Mouse (Mus musculus): ENCODE results near the gene Mdga1. TPM values are rescaled to one million over a fixed set of nuclear protein-coding genes. Genes with fewer than 3 reads are reported as not detected.

The Mdga1 gene
- polyA plus RNA-seq, 1 experiment from 2014 or later = 14.3 TPM

DNA sequence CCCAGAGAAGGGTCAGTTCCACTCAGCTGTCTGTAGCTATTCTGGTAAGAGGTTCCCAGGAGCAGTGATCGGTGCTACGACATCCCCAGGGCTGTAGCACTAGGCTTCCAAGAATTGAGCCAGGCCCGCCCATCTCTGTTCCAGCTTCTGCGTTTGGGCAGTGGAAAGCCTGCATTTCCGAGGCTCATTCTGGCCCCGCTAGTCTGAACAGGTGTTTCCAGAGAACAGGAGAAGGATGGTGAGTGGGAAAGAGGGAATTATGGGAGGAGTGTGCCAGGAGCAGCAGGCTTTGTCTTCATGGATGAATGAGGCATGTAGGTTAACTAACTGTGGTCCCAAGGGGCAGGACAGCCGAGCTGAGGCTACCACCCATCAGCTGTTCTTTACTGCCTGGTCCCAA, 140.8 kb downstream of the Mdga1 start:
- no peak for ATAC-seq
- H3K27ac ChIP-seq (ENCODE audit: low read length) = no peak overlapping the region
- no peaks in the 10 kb centered on the region for H3K27me3 ChIP-seq (ENCODE audit: control insufficient read depth, insufficient read depth, low read depth, low read length)
- H3K4me3 ChIP-seq (ENCODE audit: low read depth, low read length) = no peak overlapping the region
- no peaks in the 10 kb centered on the region for H3K4me1 ChIP-seq (ENCODE audit: control insufficient read depth, insufficient read depth, low read length)
- no peak overlapping the region for H3K9ac ChIP-seq (ENCODE audit: low read depth, low read length)
- no peaks in the 10 kb centered on the region for H3K36me3 ChIP-seq (ENCODE audit: control insufficient read depth, insufficient read depth, low read length)
- H3K4me2 ChIP-seq (ENCODE audit: low read length) = no peak overlapping the region
- 82% methylated on average over 7 of the region's 7 CpGs for WGBS
- H3K9me3 ChIP-seq (replicated peaks; ENCODE audit: control insufficient read depth, low read length, poor library complexity, severe bottlenecking) = no peaks in the 10 kb centered on the region

DNA sequence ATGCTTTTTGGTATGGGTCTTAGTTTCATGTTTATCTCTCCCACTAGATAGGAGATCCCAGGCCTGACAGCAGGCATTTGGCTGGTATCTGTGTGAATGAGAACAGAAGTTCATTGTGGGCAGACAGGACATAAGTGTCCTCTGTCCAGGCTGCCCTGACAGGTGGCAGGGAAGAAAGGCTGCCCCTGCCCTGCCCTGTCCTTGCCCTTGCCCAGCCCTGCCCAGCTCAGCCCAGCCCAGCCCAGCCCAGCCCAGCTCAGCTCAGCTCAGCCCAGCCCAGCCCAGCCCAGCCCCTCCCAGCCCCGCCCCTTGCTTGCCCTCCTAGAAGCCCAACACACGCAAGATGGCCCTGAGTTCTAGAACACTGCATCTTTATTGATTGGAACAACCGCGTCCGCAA, 142.3 kb downstream of the Mdga1 start:
- H3K4me1 ChIP-seq (ENCODE audit: control insufficient read depth, insufficient read depth, low read length) = no peaks in the 10 kb centered on the region
- 75% methylated on average over 5 of the region's 5 CpGs for WGBS
- H3K27me3 ChIP-seq (ENCODE audit: control insufficient read depth, insufficient read depth, low read depth, low read length) = no peaks in the 10 kb centered on the region
- H3K36me3 ChIP-seq (ENCODE audit: control insufficient read depth, insufficient read depth, low read length) = no peaks in the 10 kb centered on the region
- H3K9me3 ChIP-seq (replicated peaks; ENCODE audit: control insufficient read depth, low read length, poor library complexity, severe bottlenecking) = no peaks in the 10 kb centered on the region
- no peak overlapping the region for H3K9ac ChIP-seq (ENCODE audit: low read depth, low read length)
- no peak for ATAC-seq
- H3K4me3 ChIP-seq (ENCODE audit: low read depth, low read length) = no peak overlapping the region
- no peak overlapping the region for H3K27ac ChIP-seq (ENCODE audit: low read length)
- H3K4me2 ChIP-seq (ENCODE audit: low read length) = no peak overlapping the region

DNA sequence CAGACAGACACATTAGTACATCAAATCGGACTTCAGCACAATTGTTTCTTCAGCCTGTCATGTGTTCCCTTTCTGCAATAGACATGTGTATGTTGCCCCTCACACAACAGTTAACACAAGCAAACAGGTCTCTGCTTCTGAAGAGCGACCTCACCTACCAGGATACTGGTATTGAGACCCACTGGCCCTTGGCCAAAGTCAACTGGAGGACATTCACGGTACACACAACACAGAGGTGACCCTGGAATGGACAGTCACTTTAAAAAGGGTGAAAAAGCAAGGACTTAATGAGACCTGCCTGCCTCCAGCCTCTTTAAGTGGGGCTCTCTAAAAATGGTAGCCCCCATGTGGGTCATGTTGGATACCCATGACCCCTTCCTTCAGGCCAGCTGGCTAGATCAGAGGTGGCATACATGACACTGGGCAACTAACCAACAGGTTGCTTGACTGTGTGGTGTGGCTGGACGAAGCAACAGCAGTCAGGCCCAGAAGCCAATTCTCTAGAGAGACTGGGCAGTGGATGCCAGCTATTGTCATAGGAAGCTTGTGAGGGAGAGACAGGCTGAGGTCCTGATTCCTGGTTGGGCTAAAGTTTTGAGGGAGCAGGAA, 145.3 kb downstream of the Mdga1 start:
- H3K4me1 ChIP-seq (ENCODE audit: control insufficient read depth, insufficient read depth, low read length) = no peaks in the 10 kb centered on the region
- H3K36me3 ChIP-seq (ENCODE audit: control insufficient read depth, insufficient read depth, low read length) = no peaks in the 10 kb centered on the region
- no peak overlapping the region for H3K9ac ChIP-seq (ENCODE audit: low read depth, low read length)
- 90% methylated on average over 4 of the region's 4 CpGs for WGBS
- no peak overlapping the region for H3K4me3 ChIP-seq (ENCODE audit: low read depth, low read length)
- no peak overlapping the region for H3K4me2 ChIP-seq (ENCODE audit: low read length)
- H3K9me3 ChIP-seq (replicated peaks; ENCODE audit: control insufficient read depth, low read length, poor library complexity, severe bottlenecking) = no peaks in the 10 kb centered on the region
- no peak for ATAC-seq
- H3K27me3 ChIP-seq (ENCODE audit: control insufficient read depth, insufficient read depth, low read depth, low read length) = no peaks in the 10 kb centered on the region
- H3K27ac ChIP-seq (ENCODE audit: low read length) = no peak overlapping the region

DNA sequence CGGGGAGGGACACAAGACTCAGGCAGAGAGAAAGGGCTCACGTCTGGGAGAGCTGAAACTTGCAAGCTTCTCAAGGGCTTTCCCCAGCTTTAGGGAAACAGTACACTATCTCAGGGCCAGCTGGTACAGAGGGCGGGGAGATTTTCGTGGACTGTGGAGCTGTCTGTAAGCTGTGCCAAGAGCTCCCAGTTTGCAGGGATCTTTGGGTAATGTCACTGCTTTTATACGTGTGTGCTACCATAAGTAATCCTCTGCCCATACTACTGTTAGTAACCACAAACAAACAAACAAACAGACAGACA, 145.7 kb downstream of the Mdga1 start:
- H3K27me3 ChIP-seq (ENCODE audit: control insufficient read depth, insufficient read depth, low read depth, low read length) = no peaks in the 10 kb centered on the region
- 67% methylated on average over 5 of the region's 5 CpGs for WGBS
- no peaks in the 10 kb centered on the region for H3K4me1 ChIP-seq (ENCODE audit: control insufficient read depth, insufficient read depth, low read length)
- H3K36me3 ChIP-seq (ENCODE audit: control insufficient read depth, insufficient read depth, low read length) = no peaks in the 10 kb centered on the region
- no peak for ATAC-seq
- H3K9ac ChIP-seq (ENCODE audit: low read depth, low read length) = no peak overlapping the region
- H3K9me3 ChIP-seq (replicated peaks; ENCODE audit: control insufficient read depth, low read length, poor library complexity, severe bottlenecking) = no peaks in the 10 kb centered on the region
- no peak overlapping the region for H3K4me2 ChIP-seq (ENCODE audit: low read length)
- H3K4me3 ChIP-seq (ENCODE audit: low read depth, low read length) = no peak overlapping the region
- no peak overlapping the region for H3K27ac ChIP-seq (ENCODE audit: low read length)

DNA sequence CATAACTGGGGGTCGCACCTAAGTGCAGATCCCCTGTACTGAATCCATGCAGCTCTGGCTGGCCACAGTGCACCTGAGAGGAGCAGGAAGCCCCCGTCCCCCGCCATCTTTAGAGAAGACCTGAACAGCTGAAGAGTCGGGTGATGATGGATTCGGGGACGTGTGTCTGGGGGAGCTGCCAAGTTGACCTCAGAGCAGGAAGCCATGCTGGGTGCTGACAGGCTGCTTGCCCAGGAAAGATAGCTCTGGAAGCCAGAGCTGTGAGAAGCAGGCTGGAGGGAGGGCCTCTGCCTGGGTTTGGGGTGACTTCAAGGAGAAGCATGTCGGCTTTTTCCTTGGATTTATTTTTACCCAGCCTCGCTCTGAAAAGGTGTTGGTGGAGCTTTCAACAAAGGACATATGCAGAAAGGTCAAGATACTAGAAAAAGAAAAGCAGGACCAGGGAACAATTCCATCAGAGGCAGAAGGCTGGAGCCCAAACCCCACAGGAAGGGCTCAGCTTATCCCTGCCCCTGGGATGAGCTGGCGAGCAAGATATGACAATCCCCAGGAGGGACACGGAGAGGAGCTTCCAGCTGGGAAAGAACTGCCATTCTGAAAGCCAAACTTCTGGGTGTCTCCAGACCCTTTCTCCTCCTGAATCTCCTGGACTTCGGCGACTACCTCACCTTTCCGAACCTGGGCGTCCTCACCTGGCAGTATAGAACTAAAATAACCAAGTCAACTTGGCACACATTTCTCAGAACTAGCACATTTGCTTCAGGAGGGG, 146.3 kb downstream of the Mdga1 start:
- no peak overlapping the region for H3K9ac ChIP-seq (ENCODE audit: low read depth, low read length)
- H3K9me3 ChIP-seq (replicated peaks; ENCODE audit: control insufficient read depth, low read length, poor library complexity, severe bottlenecking) = no peaks in the 10 kb centered on the region
- 73% methylated on average over 14 of the region's 14 CpGs for WGBS
- H3K36me3 ChIP-seq (ENCODE audit: control insufficient read depth, insufficient read depth, low read length) = no peaks in the 10 kb centered on the region
- no peaks in the 10 kb centered on the region for H3K27me3 ChIP-seq (ENCODE audit: control insufficient read depth, insufficient read depth, low read depth, low read length)
- H3K4me1 ChIP-seq (ENCODE audit: control insufficient read depth, insufficient read depth, low read length) = no peaks in the 10 kb centered on the region
- no peak overlapping the region for H3K4me3 ChIP-seq (ENCODE audit: low read depth, low read length)
- no peak for ATAC-seq
- H3K27ac ChIP-seq (ENCODE audit: low read length) = no peak overlapping the region
- H3K4me2 ChIP-seq (ENCODE audit: low read length) = no peak overlapping the region

DNA sequence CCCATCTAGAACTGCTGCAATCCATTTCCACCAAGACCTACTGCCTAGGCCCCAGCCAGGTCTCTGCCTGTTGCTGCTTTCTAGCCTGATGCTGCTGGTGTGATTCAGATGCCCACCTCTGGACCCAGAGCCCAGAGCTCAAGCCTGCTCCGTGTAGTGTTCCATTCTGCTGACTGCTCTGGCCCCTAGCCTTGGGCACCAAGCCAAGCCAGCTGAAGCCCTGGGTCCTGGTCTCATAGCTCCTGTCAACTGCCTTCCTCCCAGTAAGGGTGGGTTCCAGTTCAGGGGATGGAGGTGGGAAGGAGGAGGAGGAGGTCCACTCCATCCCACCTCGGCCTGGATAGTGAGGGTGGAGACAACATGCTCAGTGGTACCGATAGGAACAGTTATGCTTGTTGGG, 150.3 kb downstream of the Mdga1 start:
- Histone ChIP-seq H3K36me3 (ENCODE audit: control insufficient read depth, insufficient read depth, low read length) (no peaks in the 10 kb centered on the region), H3K4me1 (ENCODE audit: control insufficient read depth, insufficient read depth, low read length) (peaks cover 6% of the 10 kb centered on the region), H3K9ac (ENCODE audit: low read depth, low read length) (no peak overlapping the region), H3K27ac (ENCODE audit: low read length) (no peak overlapping the region), H3K4me2 (ENCODE audit: low read length) (no peak overlapping the region), H3K9me3 (replicated peaks; ENCODE audit: control insufficient read depth, low read length, poor library complexity, severe bottlenecking) (no peaks in the 10 kb centered on the region), H3K4me3 (ENCODE audit: low read depth, low read length) (no peak overlapping the region), H3K27me3 (ENCODE audit: control insufficient read depth, insufficient read depth, low read depth, low read length) (no peaks in the 10 kb centered on the region)
- 87% methylated on average over 3 of the region's 3 CpGs for WGBS
- no peak for ATAC-seq

DNA sequence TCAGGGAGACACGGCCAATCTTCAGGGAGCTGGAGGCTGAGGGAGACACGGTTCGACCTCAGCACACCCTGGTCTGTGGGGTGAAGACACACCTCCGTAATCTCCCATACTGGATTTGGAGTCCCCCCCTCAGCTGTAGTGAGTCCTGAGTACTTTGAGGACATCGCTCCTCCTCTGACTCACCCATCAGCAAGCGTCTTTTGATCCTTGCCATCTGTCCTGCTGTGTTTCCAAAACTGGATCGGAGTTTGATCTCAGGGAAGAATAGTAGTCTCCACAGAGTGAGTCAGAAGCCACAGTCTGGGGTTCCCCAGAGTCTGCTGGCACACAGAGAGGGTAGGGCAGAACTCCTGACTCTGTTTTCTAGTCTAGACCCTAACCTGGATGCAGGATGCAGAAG, 150.9 kb downstream of the Mdga1 start:
- Histone ChIP-seq H3K4me3 (ENCODE audit: low read depth, low read length) (no peak overlapping the region), H3K27me3 (ENCODE audit: control insufficient read depth, insufficient read depth, low read depth, low read length) (no peaks in the 10 kb centered on the region), H3K27ac (ENCODE audit: low read length) (no peak overlapping the region), H3K4me2 (ENCODE audit: low read length) (no peak overlapping the region), H3K4me1 (ENCODE audit: control insufficient read depth, insufficient read depth, low read length) (peaks cover 9% of the 10 kb centered on the region), H3K36me3 (ENCODE audit: control insufficient read depth, insufficient read depth, low read length) (no peaks in the 10 kb centered on the region), H3K9ac (ENCODE audit: low read depth, low read length) (no peak overlapping the region), H3K9me3 (replicated peaks; ENCODE audit: control insufficient read depth, low read length, poor library complexity, severe bottlenecking) (no peaks in the 10 kb centered on the region)
- ATAC-seq = no peak
- WGBS = 85% methylated on average over 7 of the region's 7 CpGs

DNA sequence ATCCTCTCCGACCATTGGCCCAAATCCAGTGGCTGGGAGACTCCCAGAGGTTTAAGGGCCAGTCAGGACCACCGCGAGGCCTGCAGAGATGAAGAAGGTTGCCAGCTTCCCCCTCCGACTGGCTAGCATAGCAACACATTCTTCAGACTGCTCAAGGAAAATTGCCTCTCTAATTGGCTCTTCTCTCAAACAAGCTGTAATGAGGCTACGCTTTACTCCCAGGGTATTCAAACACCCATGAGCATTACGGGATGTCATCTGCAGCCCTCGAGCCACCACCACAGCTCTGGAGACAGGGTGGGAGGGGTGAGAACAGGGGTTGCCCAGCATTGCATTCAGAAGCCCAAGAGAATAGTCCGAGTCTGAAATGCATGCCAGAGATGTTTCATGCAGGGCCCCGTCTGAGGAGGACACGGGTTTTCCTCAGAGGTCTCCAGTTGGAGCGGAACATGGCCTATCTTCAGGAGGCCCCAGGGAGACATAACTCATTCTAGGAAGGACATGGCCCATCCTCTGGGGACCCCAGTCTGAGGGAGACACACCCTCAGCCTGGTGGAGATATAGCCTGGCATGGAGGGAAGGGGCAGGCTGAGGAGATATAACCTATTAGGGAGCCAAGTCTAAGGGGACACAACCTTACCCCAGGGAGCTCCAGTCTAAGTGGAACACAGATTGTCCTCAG, 151.5 kb downstream of the Mdga1 start:
- H3K9ac ChIP-seq (ENCODE audit: low read depth, low read length) = no peak overlapping the region
- peaks cover 9% of the 10 kb centered on the region for H3K4me1 ChIP-seq (ENCODE audit: control insufficient read depth, insufficient read depth, low read length)
- H3K4me2 ChIP-seq (ENCODE audit: low read length) = no peak overlapping the region
- H3K4me3 ChIP-seq (ENCODE audit: low read depth, low read length) = no peak overlapping the region
- H3K27me3 ChIP-seq (ENCODE audit: control insufficient read depth, insufficient read depth, low read depth, low read length) = no peaks in the 10 kb centered on the region
- H3K27ac ChIP-seq (ENCODE audit: low read length) = no peak overlapping the region
- H3K36me3 ChIP-seq (ENCODE audit: control insufficient read depth, insufficient read depth, low read length) = no peaks in the 10 kb centered on the region
- no peaks in the 10 kb centered on the region for H3K9me3 ChIP-seq (replicated peaks; ENCODE audit: control insufficient read depth, low read length, poor library complexity, severe bottlenecking)
- 25% methylated on average over 11 of the region's 11 CpGs for WGBS
- peak; percentile 48; the same call in 1 of the 2 replicates for ATAC-seq

DNA sequence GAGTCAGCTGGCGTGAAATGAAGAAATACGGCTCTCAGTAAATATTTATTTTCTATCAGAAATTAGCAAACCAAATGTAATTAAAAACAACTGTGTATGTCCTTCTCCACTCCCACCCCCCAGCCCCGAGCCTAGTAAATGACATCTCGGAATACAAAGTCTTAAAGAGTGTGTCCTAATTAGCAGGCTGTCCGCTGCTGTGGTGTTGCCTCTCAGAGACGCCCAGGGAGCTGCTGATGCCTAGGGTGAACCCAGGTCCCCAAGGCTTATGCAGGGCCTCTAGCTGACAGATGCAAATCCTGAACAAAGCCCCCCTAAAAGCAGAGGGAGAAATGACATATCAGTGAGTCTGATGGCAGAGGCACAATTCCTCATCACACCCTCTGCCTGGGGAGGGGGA, 155.1 kb downstream of the Mdga1 start:
- Histone ChIP-seq H3K27me3 (ENCODE audit: control insufficient read depth, insufficient read depth, low read depth, low read length) (no peaks in the 10 kb centered on the region), H3K4me2 (ENCODE audit: low read length) (no peak overlapping the region), H3K4me1 (ENCODE audit: control insufficient read depth, insufficient read depth, low read length) (peaks cover 9% of the 10 kb centered on the region), H3K36me3 (ENCODE audit: control insufficient read depth, insufficient read depth, low read length) (no peaks in the 10 kb centered on the region), H3K27ac (ENCODE audit: low read length) (no peak overlapping the region), H3K9ac (ENCODE audit: low read depth, low read length) (no peak overlapping the region), H3K9me3 (replicated peaks; ENCODE audit: control insufficient read depth, low read length, poor library complexity, severe bottlenecking) (no peaks in the 10 kb centered on the region), H3K4me3 (ENCODE audit: low read depth, low read length) (no peak overlapping the region)
- no peak for ATAC-seq
- 34% methylated on average over 6 of the region's 6 CpGs for WGBS

Measured in midbrain, embryonic 16.5 days (tissue).